Mouse (Mus musculus) activated CD4-positive, CD25-positive, alpha-beta regulatory T cell, adult 9 weeks (primary cell): ENCODE data around the gene Unc13d. TPM values are rescaled to one million over a fixed set of nuclear protein-coding genes. Genes with fewer than 3 reads are reported as not detected.

Experiments
- polyA plus RNA-seq: library from polyadenylated mRNA; unstranded; fragments of 100-300 nt; shearing (Covaris generic); gene quantifications from one replicate; pipeline ENCODE4 v1.2.1, GENCODE M21; 2017

Gene Unc13d
- 205 TPM for polyA plus RNA-seq

DNA sequence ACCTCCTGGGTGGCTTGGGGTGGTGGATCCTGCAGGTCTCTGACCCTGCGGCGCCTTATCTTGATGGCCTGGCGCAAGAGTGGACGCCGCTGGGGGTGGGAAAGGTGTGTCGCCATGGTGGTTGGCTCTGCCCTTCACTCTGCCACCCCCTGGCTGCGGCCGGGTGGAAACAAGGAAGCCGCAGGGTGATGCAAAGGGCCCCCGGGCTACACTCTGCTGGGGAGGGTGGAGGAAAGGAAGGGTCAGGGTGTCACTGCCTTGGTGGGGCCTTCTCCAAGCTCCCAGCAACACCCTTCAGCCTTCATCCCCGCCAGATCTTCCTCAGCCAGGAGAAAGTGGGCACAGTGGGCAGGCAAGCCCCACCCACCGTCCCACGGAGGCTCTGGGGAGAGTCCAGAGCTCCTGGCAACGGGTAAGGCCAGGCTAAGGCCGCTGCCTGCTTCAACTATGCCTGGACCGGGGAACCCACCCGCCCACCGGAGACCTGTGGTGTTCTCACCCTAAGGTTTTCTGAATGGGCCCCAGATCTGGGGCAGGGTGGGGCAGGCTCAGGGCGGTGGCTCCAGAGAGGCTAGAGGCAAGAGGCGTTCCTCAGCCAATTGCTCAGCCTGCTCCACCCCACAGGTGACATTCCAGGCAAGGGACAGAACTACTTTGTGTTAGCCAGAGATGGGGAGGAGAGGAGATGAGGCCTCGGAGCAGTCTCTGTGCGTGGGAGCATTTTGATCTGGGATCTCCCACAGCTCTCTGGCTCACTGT lies at the start of gene Unc13d:
Unc13d (minus strand) TSS at position 516 of the 759 bp plus-strand sequence.

DNA sequence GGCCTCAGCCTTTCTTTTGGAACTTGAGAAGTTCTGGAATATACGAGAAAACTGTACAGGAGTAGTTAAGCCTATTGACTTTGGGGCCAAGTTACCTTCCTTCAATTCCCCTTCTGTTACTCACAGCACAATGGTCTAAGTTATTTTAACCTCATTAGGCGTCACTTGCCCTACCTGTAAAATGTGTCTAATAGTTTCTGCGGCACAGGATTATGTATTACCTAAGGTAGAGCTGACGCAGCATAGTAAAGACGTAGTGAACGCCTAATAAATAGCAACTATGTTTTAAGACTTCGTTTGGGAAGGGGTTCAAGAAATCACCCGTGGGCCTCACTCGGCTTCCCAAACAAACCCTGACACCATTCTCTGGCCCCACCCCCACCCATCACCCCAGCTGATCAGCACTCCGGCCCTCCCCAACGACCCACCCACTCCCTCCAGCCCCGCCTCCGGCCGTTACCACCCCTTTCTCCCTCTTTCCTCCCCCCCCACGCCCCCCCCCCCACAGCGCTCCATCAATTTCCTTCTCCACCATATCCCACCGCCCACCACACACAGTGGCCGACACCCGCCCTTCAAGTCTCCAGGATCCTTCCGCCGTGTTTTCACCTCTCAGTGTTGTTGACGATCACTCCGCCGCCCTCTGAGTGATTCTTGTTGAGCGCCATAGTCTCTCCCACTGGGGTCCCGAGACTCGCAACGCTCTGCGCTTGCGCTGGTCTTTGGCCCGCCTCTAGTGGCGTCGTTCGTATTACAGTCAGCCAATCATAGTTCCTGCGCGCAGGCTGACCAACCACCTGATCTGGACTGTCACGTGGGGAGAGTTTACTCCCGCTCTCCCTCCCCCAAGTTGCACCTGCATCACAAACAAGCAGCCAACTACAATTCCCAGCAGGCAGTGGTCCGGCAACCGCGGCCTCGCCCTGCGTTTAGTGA lies 8.8 kb upstream of the Unc13d start, which contains the start of gene Wbp2:
Wbp2 (minus strand) TSS at position 738 of the 936 bp plus-strand sequence.

DNA sequence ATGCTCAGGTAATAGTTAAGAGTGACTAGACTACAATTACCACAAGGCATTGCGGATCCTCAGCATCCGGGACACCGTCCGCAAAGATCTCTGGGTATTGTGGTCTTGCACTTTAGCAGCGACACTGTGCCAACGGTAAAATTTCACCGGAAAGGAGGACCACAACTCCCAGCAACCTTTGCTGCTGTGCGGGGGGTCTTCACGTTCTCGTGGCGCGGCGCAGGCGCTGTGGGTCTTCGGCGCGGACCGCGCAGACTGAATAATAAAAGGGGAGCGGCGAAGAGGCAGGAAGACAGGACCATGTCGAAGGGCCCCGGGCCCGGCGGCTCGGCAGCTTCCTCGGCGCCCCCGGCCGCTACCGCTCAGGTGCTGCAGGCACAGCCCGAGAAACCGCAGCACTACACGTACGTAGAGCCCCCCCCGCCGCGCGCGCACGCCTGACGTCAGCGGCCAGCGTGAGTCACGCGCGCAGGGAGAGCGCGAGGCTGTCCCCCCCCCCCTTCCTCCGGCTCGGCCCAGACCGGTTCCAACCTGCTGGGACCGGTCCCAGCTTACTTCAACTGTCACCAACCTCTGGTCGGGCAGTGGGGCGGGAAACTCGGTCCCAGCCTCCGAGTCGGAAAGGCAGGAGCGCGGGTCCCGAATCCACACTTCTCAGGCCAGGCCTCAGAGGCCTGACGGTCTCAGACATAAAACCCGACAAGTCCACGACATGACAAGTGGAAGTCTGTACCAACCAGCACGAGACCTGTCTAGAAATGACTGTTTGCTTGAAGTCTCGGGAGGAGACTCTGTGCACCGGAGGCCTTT lies 47.5 kb downstream of the Unc13d start, which contains the start of gene Unk:
Unk (plus strand) TSS at position 235 of the 810 bp plus-strand sequence.

DNA sequence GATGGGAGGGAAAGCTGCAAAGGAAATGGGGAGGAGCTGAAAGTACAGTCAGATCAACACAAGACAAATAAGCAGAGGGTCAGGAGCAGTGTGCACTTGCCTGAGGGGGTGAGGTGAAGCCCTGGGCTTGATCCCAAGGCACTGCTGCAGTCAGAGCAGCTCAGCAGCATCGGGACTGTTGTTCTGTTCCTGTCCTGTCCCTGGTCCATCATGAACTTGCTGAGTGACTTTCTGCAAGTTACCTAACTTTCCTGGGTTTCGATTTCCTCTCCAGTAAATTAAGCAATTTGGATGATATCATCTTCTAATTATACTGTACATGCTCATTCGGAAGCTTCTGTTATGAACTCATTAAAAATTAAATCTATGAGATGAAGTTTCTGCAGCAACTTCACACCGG lies 50.0 kb downstream of the Unc13d start, which contains the start of gene H3f3b:
H3f3b (minus strand) TSS at position 207 of the 400 bp plus-strand sequence.

DNA sequence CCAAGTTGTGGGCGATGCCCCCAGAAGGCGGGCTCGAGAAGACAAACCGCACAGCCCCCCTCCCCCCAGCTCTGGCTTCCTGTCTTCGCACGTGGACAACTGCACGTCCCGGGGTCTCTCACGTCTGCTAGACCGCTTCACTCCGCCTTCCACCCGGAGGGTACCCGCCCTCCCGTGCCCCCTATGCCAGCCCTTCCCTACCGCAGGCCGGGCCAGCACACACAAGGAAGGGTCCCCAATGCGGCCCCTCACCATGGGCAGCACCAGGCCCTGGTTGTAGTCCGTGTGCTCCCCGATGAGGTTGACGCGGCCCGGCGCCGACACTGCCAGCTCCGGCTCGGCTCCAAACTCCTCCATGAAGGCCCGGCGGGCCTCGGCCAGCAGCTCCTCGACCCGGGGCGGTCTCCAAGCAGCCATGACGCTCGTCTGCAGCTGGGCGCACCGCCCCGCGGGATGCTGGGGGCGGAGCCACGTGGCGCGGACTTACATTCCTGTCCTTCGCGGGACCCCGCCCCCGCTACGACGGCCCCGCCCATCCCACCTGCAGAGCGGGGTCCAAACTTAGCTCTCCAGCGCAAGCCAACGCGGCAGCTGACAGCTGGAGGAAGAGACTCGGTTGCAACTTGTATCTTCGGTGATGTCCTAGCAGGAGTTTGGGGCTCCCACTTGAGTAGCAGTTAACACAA lies 65.4 kb downstream of the Unc13d start, which contains the start of gene Galk1:
Galk1 (minus strand) TSS at position 458 of the 686 bp plus-strand sequence.

Other genes with a start within 250 kb of the Unc13d start
- gene Myo15b, start 219.6 kb downstream of the Unc13d start, polyA plus RNA-seq: 0.44 TPM
- 0.86 TPM for gene Smim5, start 178.0 kb downstream of the Unc13d start, polyA plus RNA-seq
- 1.5 TPM for gene Smim6, start 165.9 kb downstream of the Unc13d start, polyA plus RNA-seq
- 39.2 TPM for gene Sap30bp, start 144.7 kb downstream of the Unc13d start, polyA plus RNA-seq
- 25.0 TPM for gene Recql5, start 144.5 kb downstream of the Unc13d start, polyA plus RNA-seq
- gene Itgb4, start 103.3 kb downstream of the Unc13d start, polyA plus RNA-seq: not detected
- 40.6 TPM for gene Galk1, start 65.2 kb downstream of the Unc13d start, polyA plus RNA-seq
- gene H3f3b, start 50.0 kb downstream of the Unc13d start, polyA plus RNA-seq: 1,124 TPM
- 41.6 TPM for gene Unk, start 47.6 kb downstream of the Unc13d start, polyA plus RNA-seq
- gene Wbp2, start 9.0 kb upstream of the Unc13d start, polyA plus RNA-seq: 192 TPM
- 0.44 TPM for gene Trim47, start 49.2 kb upstream of the Unc13d start, polyA plus RNA-seq
- gene Trim65, start 53.2 kb upstream of the Unc13d start, polyA plus RNA-seq: 10.2 TPM
- gene Mrpl38, start 60.9 kb upstream of the Unc13d start, polyA plus RNA-seq: 65.8 TPM
- gene Fbf1, start 90.2 kb upstream of the Unc13d start, polyA plus RNA-seq: 10.8 TPM
- 65.7 TPM for gene Ten1, start 120.9 kb upstream of the Unc13d start, polyA plus RNA-seq
- gene Acox1, start 121.1 kb upstream of the Unc13d start, polyA plus RNA-seq: 21.0 TPM
- 0.09 TPM for gene Evpl, start 160.1 kb upstream of the Unc13d start, polyA plus RNA-seq
- 81.5 TPM for gene Srp68, start 196.3 kb upstream of the Unc13d start, polyA plus RNA-seq
- gene Galr2, start 203.0 kb upstream of the Unc13d start, polyA plus RNA-seq: not detected
- 89.2 TPM for gene Exoc7, start 229.3 kb upstream of the Unc13d start, polyA plus RNA-seq